Mouse (Mus musculus) thymus, adult 2 months (tissue): ENCODE data around the gene Zbtb6. TPM values are rescaled to one million over a fixed set of nuclear protein-coding genes. Genes with fewer than 3 reads are reported as not detected.

Experiments
- DNase-seq: peaks from one replicate; pipeline ENCODE4 v3.0.0; 2021
- H3K27ac ChIP-seq: fragments of 200-500 bp; 2 replicates; pipeline ENCODE4 v1.5.1; 2012; ENCODE audit warnings: low read length, control low read depth; ENCODE audit not compliant: control insufficient read depth, insufficient read depth
- H3K27me3 ChIP-seq: fragments of 200-500 bp; 2 replicates; pipeline ENCODE4 v1.6.1; 2012; ENCODE audit warnings: mild to moderate bottlenecking, low read length, moderate library complexity, mixed read lengths; ENCODE audit not compliant: control insufficient read depth, insufficient read depth
- H3K36me3 ChIP-seq: fragments of 200-500 bp; 2 replicates; pipeline ENCODE4 v1.6.1; 2012; ENCODE audit warnings: mild to moderate bottlenecking, low read length, moderate library complexity; ENCODE audit not compliant: control insufficient read depth, insufficient read depth
- H3K4me1 ChIP-seq: fragments of 200-500 bp; replicated peaks from 2 replicates; pipeline ENCODE4 v1.6.1; 2012; ENCODE audit warnings: low read length; ENCODE audit not compliant: control insufficient read depth, insufficient read depth
- H3K4me3 ChIP-seq: fragments of 200-500 bp; 2 replicates; pipeline ENCODE4 v1.5.1; 2012; ENCODE audit warnings: mild to moderate bottlenecking, low read length, control low read depth, moderate library complexity; ENCODE audit not compliant: control insufficient read depth, insufficient read depth
- CTCF ChIP-seq: fragments of 200-500 bp; IDR thresholded peaks from 2 replicates; pipeline ENCODE4 v1.5.1; 2012; ENCODE audit warnings: mild to moderate bottlenecking, control low read depth, low read length, moderate library complexity, borderline replicate concordance; ENCODE audit not compliant: control insufficient read depth, poor library complexity, insufficient read depth; ENCODE audit errors: extremely low read depth
- POLR2A ChIP-seq: fragments of 200-500 bp; IDR thresholded peaks from 2 replicates; pipeline ENCODE4 v1.6.1; 2012; ENCODE audit warnings: mild to moderate bottlenecking, low read length, control low read depth, moderate library complexity; ENCODE audit not compliant: control insufficient read depth, poor library complexity, insufficient read depth; ENCODE audit errors: extremely low read depth
- WGBS: fragments of 180-500 bp; shearing (Covaris S2); methylation state at CpG from one replicate; pipeline ENCODE4 v1.1.7; 2018; 5-methylcytosine and 5-hydroxymethylcytosine counted together
- polyA plus RNA-seq: library from polyadenylated mRNA; depleted of rRNA; stranded (reverse); fragments of >200 nt; gene quantifications from 2 replicates; pipeline ENCODE4 v1.2.3, GENCODE M21; 2012; rRNA removed

The Zbtb6 gene
- polyA plus RNA-seq, 1 experiment, result 3.6 TPM

DNA sequence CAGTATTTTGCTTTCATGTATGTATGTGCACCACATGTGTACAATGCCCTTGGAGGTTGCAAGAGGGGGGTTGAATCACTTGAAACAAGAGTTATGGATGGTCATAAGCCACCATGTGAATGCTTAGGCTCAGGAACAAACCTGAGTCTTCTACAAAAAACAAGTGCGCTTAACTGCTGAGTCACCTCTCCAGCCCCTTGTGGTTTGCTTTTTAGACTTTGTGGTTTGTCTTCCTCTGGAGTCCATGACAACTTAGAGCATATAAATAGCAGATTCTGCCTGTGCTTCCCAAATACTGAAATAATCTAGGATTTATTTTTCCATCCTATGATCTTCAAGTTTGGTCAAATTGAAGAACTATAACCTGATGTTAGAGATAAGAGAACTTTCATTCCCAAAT, 67.0 kb downstream of the Zbtb6 start:
- Histone ChIP-seq H3K4me3 (no peak overlapping the region), H3K36me3 (peaks cover 46% of the 10 kb centered on the region), H3K4me1 (no peaks in the 10 kb centered on the region), H3K27ac (no peak overlapping the region), H3K27me3 (no peaks in the 10 kb centered on the region)
- TF ChIP-seq CTCF, result no peak
- no peak for TF ChIP-seq POLR2A
- WGBS, result 43% methylated on average over 1 of the region's 1 CpGs
- DNase-seq, result no peak

Other genes starting within 250 kb of the Zbtb6 start
- gene Olfr366, start 231.6 kb downstream of the Zbtb6 start, polyA plus RNA-seq, result not detected in 2 replicates
- 0.18 TPM in 1 of 2 replicates, not detected in the other for gene Olfr368, start 116.7 kb downstream of the Zbtb6 start, polyA plus RNA-seq
- gene Pdcl, start 83.8 kb downstream of the Zbtb6 start, polyA plus RNA-seq, result 17.0 and 17.7 TPM in 2 replicates
- gene Rc3h2, start 20.3 kb downstream of the Zbtb6 start, polyA plus RNA-seq, result 13.8 and 14.8 TPM in 2 replicates
- 4.6 and 5.0 TPM in 2 replicates for gene Zbtb26, start within 50 bp of the Zbtb6 start, polyA plus RNA-seq
- 10.6 and 11.3 TPM in 2 replicates for gene Rabgap1, start 108 bp upstream of the Zbtb6 start, polyA plus RNA-seq
- gene Gpr21, start 73.2 kb upstream of the Zbtb6 start, polyA plus RNA-seq, result 0.31 and 0.47 TPM in 2 replicates